Mouse (Mus musculus): Measurements from ENCODE around the gene Tmed9. TPM values are rescaled to one million over a fixed set of nuclear protein-coding genes. Genes with fewer than 3 reads are reported as not detected.
A peak's percentile ranks its signal among the peaks of the same experiment; 100 is the strongest.
"Not testable (repeated sequence)": the region's sequence is repeated elsewhere in the genome, so short reads cannot be mapped to it uniquely, and the experiment has no call there.

Gene Tmed9
- polyA plus RNA-seq, 1 experiment from 2014 or later: 167 TPM

DNA sequence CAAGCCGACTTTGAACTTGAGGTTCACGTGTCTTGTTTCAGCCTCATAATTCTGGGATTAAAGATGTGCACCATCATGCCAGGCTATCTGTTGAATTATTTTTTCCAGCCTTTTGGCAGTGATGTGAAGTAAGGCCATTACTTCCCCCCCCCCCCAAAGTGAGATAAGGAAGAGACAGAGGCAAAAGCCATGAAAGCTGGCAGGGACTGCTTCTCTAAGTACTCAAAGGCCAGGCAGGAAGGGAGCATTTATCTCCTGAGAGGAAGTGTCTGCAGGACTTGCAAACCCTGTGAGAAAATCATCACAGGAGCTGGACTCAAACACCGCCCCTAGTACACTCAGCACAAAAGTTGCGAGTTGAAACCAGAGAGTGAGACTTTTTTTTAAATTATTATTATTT is 45.8 kb downstream of the Tmed9 start:
- no peak for ATAC-seq (ENCODE audit: insufficient read depth, low FRiP score)
- Histone ChIP-seq H3K27ac (ENCODE audit: low read length) (no peak overlapping the region), H3K4me1 (ENCODE audit: control insufficient read depth, insufficient read depth, low read length) (peaks cover 10% of the 10 kb centered on the region), H3K27me3 (ENCODE audit: control insufficient read depth, insufficient read depth, low read length) (no peaks in the 10 kb centered on the region), H3K9me3 (replicated peaks; ENCODE audit: control insufficient read depth, low read length) (no peaks in the 10 kb centered on the region), H3K9ac (ENCODE audit: low read length) (no peak overlapping the region), H3K4me2 (ENCODE audit: low read depth, low read length) (no peak overlapping the region), H3K36me3 (ENCODE audit: control insufficient read depth, insufficient read depth, low read length) (no peaks in the 10 kb centered on the region), H3K4me3 (replicated peaks; ENCODE audit: low read length) (no peak overlapping the region)
- WGBS: 87% methylated on average over 4 of the region's 4 CpGs

DNA sequence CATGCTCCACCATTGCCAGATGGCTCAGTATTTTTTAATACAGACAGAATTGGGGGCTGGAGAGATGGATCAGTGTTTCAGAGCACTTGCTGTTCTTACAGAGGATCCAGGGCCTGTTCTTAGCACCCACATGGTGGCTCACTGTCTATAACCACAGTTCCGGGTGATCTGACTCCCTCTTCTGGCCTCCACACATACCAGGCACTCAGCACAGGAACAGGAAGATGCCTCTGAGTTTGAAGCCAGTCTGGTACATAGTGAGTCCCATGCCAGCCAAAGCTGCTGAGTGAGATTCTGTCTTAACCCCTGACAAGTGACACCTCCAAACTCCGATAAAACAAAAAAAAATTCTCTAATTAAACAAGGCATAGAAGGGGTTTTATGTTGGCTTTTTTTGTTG is 46.7 kb downstream of the Tmed9 start:
- H3K4me2 ChIP-seq (ENCODE audit: low read depth, low read length): no peak overlapping the region
- WGBS: 82% methylated on average over 2 of the region's 2 CpGs
- H3K36me3 ChIP-seq (ENCODE audit: control insufficient read depth, insufficient read depth, low read length): no peaks in the 10 kb centered on the region
- peaks cover 10% of the 10 kb centered on the region for H3K4me1 ChIP-seq (ENCODE audit: control insufficient read depth, insufficient read depth, low read length)
- H3K27me3 ChIP-seq (ENCODE audit: control insufficient read depth, insufficient read depth, low read length): no peaks in the 10 kb centered on the region
- H3K9me3 ChIP-seq (replicated peaks; ENCODE audit: control insufficient read depth, low read length): no peaks in the 10 kb centered on the region
- no peak overlapping the region for H3K27ac ChIP-seq (ENCODE audit: low read length)
- no peak overlapping the region for H3K9ac ChIP-seq (ENCODE audit: low read length)
- H3K4me3 ChIP-seq (replicated peaks; ENCODE audit: low read length): no peak overlapping the region
- no peak for ATAC-seq (ENCODE audit: insufficient read depth, low FRiP score)

DNA sequence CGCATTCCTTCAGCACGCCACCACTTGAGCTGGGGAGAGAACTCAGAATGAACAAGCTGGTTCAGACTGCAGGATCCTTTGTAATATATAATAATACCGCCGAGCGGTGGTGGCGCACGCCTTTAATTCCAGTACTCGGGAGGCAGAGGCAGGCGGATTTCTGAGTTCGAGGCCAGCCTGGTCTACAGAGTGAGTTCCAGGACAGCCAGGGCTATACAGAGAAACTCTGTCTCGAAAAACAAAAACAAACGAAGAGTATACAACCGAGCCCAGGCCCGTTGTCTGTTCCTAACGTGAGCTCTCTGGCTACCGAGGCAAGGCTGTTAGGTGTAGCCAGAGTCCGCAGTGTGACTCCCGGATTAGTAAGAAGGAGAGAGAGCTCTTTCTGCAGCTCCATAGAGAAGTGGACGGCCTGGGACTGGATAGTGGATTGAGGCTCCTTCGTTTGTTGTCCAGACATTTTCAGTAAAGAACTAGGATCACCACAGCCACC is 48.7 kb downstream of the Tmed9 start:
- H3K4me3 ChIP-seq (replicated peaks; ENCODE audit: low read length): peak overlapping the region; percentile 86
- not testable (repeated sequence) for H3K9me3 ChIP-seq (replicated peaks; ENCODE audit: control insufficient read depth, low read length); H3K27me3 ChIP-seq (ENCODE audit: control insufficient read depth, insufficient read depth, low read length); H3K36me3 ChIP-seq (ENCODE audit: control insufficient read depth, insufficient read depth, low read length)
- 15% methylated on average over 20 of the region's 20 CpGs for WGBS
- peak overlapping the region; percentile 63 for H3K4me2 ChIP-seq (ENCODE audit: low read depth, low read length)
- peak; percentile 39; the same call in 1 of the 2 replicates for ATAC-seq (ENCODE audit: insufficient read depth, low FRiP score)
- peak overlapping the region; percentile 89 for H3K9ac ChIP-seq (ENCODE audit: low read length)
- peaks cover 13% of the 10 kb centered on the region for H3K4me1 ChIP-seq (ENCODE audit: control insufficient read depth, insufficient read depth, low read length)
- H3K27ac ChIP-seq (ENCODE audit: low read length): peak overlapping the region; percentile 90

DNA sequence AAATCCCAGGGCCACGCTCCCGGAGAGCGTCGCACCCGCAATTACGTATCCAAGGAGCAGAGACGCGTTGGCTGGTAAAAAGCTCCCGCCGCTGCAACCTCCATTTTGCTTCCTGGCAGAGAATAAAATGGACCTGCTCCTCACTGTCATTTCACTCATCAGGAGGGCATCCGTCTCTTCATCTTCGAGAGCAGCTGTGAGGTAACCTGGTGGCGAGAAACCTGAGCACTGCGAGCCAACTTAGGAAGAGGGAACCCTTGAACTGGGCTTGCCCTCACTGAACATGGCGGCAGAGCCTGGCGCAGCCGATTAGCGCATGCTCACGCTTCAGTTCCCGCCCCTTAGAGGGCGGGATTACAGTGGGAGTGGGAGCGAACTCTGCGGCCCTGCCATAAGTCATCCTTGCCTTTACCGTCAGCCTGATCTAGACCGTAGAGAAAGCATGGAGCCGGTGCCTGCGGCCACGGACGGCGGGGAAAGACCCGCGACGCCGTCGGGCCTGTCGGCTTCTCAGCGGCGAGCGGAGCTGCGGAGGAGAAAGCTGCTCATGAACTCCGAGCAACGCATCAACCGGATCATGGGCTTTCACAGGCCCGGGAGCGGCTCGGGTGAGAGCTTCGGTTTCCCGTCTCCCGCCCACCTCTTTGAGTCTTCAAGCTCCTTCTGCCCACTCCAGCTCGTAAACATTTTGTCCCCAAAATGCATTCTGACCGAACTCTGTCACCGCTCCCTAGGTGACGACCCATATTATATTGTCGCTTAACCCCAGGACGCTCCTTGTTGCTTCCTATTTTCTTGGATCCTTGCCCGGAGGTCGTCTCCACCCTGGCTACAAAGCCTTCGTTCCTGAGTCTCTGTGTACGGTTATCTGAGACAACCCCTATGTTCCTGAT is 49.4 kb downstream of the Tmed9 start, which contains the start of gene Caml:
Gene Caml (plus strand): TSS at position 357 of the 893 bp plus-strand sequence.
- Histone ChIP-seq H3K27ac (ENCODE audit: low read length) (peak within 1 kb of the TSS; percentile 90), H3K4me3 (replicated peaks; ENCODE audit: low read length) (peak within 1 kb of the TSS; percentile 86), H3K36me3 (ENCODE audit: control insufficient read depth, insufficient read depth, low read length) (no peaks in the 10 kb centered on the region), H3K9me3 (replicated peaks; ENCODE audit: control insufficient read depth, low read length) (no peaks in the 10 kb centered on the region), H3K4me1 (ENCODE audit: control insufficient read depth, insufficient read depth, low read length) (peaks cover 13% of the 10 kb centered on the region), H3K4me2 (ENCODE audit: low read depth, low read length) (peak within 1 kb of the TSS; percentile 93), H3K27me3 (ENCODE audit: control insufficient read depth, insufficient read depth, low read length) (no peaks in the 10 kb centered on the region), H3K9ac (ENCODE audit: low read length) (peak within 1 kb of the TSS; percentile 89)
- peak; percentile 98 for ATAC-seq (ENCODE audit: insufficient read depth, low FRiP score)
- WGBS: under 1% methylated on average over 59 of the region's 59 CpGs

DNA sequence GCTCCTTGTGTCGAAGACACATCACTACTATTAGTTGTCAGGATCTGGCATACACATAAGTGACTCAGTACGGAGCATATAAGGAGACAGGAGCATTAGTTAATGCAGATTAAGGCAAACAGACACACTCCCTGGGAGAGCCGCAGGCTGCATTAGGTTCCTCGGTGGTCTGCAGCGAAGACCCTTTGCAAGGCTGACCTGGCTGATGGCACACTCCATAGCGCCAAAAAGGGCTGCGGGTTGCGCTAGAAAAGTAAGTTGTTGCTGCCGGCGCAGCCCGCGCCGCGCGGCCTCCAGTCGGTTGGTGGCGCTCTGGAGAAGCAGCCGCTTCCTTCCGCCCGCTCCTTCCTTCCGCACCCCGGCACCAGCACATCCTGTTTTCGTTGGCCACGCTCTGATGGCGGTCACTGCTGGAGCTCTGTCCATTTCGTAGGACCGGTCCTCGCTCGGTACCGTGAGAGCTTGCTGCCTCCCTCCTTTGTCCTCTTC is 61.2 kb downstream of the Tmed9 start, which contains the start of gene Ddx46:
Gene Ddx46 (plus strand): TSS at position 389 of the 489 bp plus-strand sequence.
- Histone ChIP-seq H3K27me3 (ENCODE audit: control insufficient read depth, insufficient read depth, low read length) (no peaks in the 10 kb centered on the region), H3K4me1 (ENCODE audit: control insufficient read depth, insufficient read depth, low read length) (peaks cover 14% of the 10 kb centered on the region; the same call in 1 of the 2 replicates), H3K9me3 (replicated peaks; ENCODE audit: control insufficient read depth, low read length) (no peaks in the 10 kb centered on the region), H3K27ac (ENCODE audit: low read length) (peak within 1 kb of the TSS; percentile 11), H3K36me3 (ENCODE audit: control insufficient read depth, insufficient read depth, low read length) (peaks cover 9% of the 10 kb centered on the region; the same call in 1 of the 2 replicates), H3K4me3 (replicated peaks; ENCODE audit: low read length) (peak within 1 kb of the TSS; percentile 68), H3K9ac (ENCODE audit: low read length) (peak within 1 kb of the TSS; percentile 86), H3K4me2 (ENCODE audit: low read depth, low read length) (peak within 1 kb of the TSS; percentile 91)
- WGBS: 6% methylated on average over 30 of the region's 30 CpGs
- ATAC-seq (ENCODE audit: insufficient read depth, low FRiP score): peak; percentile 88; the same call in 1 of the 2 replicates

DNA sequence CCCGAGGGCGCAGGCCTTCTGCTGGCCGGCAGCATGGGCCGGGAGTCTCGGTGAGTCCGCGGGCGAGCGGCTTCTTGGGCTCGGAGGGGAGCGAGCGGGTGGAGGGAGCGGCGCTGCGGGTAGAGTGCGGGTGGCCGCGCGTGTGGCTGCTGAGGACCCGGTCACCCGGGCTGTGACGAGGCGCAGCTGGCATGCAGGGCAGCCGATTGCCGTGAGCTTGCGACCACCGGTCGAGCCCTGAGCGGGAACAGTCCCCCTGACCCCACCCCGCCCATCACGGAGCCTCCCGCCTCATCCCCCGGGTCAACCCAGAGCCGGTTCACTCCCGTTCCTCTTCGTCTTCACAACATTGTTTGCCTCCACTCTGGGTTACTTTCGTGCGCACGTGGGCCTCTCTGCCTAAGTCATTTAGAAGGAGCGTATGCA is 61.6 kb downstream of the Tmed9 start:
- peak; percentile 43; the same call in 1 of the 2 replicates for ATAC-seq (ENCODE audit: insufficient read depth, low FRiP score)
- Histone ChIP-seq H3K4me3 (replicated peaks; ENCODE audit: low read length) (peak overlapping the region; percentile 68), H3K9me3 (replicated peaks; ENCODE audit: control insufficient read depth, low read length) (no peaks in the 10 kb centered on the region), H3K27me3 (ENCODE audit: control insufficient read depth, insufficient read depth, low read length) (no peaks in the 10 kb centered on the region), H3K4me2 (ENCODE audit: low read depth, low read length) (peak overlapping the region; percentile 91), H3K4me1 (ENCODE audit: control insufficient read depth, insufficient read depth, low read length) (peaks cover 14% of the 10 kb centered on the region; the same call in 1 of the 2 replicates), H3K36me3 (ENCODE audit: control insufficient read depth, insufficient read depth, low read length) (peaks cover 9% of the 10 kb centered on the region; the same call in 1 of the 2 replicates), H3K9ac (ENCODE audit: low read length) (peak overlapping the region; percentile 86), H3K27ac (ENCODE audit: low read length) (peak overlapping the region; percentile 11; the same call in 1 of the 2 replicates)
- under 1% methylated on average over 38 of the region's 40 CpGs for whole genome bisulfite sequencing

DNA sequence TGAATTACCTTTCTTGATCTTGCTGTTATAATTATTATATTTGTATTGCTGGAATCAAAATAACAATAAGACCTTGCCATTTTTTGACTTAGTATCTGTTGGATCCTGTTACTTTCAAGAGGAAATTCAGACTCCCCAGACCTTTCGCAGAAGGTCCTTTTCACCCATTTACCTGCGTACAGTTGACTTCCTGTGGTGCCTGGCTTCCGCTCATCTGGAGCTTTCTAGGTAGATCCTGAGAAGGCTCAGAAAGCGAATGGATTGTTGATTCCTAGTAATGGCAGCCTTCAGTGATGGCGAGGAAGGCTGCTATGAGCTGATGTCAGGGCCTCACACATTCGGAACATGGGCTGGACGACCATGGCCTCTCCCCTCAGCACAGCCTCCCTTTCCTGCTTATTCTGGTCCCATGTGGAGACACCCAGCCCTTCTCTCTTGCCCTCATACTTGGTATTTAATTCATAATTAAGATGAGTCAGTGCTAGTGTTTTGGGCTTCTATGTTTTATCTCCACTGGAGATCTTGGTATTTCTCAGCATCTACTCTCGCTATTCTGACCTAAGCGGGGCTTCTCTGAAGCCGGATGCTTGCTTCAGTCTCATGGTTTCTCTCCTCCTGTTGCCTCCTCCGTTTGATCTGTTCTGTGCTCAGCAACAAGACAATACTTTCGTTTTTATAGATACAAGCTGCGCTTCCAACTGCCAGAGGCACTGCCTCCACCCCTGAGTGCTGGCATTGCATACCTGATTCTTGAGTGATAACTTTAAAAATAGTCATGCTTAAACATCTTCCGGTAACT is 62.9 kb downstream of the Tmed9 start:
- peaks cover 14% of the 10 kb centered on the region; the same call in 1 of the 2 replicates for H3K4me1 ChIP-seq (ENCODE audit: control insufficient read depth, insufficient read depth, low read length)
- 0 out of 2 replicates have a peak, but pooled peaks cover 5% of the 10 kb centered on the region for H3K36me3 ChIP-seq (ENCODE audit: control insufficient read depth, insufficient read depth, low read length)
- no peaks in the 10 kb centered on the region for H3K9me3 ChIP-seq (replicated peaks; ENCODE audit: control insufficient read depth, low read length)
- no peak for ATAC-seq (ENCODE audit: insufficient read depth, low FRiP score)
- H3K4me2 ChIP-seq (ENCODE audit: low read depth, low read length): peak overlapping the region; percentile 91; the same call in 1 of the 2 replicates
- no peak overlapping the region for H3K4me3 ChIP-seq (replicated peaks; ENCODE audit: low read length)
- 88% methylated on average over 14 of the region's 14 CpGs for WGBS
- H3K27me3 ChIP-seq (ENCODE audit: control insufficient read depth, insufficient read depth, low read length): no peaks in the 10 kb centered on the region
- H3K9ac ChIP-seq (ENCODE audit: low read length): no peak overlapping the region
- no peak overlapping the region for H3K27ac ChIP-seq (ENCODE audit: low read length)

DNA sequence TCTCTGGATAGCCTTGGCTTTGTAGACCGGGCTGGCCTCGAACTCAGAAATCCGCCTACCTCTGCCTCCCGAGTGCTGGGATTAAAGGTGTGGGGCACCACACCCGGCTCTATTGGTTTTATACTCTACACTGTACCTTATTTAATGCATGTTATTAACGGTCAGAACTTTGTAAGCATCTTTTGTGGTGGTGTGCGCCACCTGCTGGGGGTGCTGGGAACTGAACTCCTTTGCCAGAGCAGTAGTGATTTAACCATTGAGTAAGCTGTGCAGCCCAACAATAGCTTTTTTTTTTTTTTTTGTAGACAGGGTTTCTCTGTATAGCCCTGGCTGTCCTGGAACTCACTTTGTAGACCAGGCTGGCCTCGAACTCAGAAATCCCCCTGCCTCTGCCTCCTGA is 66.9 kb downstream of the Tmed9 start:
- H3K36me3 ChIP-seq (ENCODE audit: control insufficient read depth, insufficient read depth, low read length); H3K9me3 ChIP-seq (replicated peaks; ENCODE audit: control insufficient read depth, low read length); H3K4me3 ChIP-seq (replicated peaks; ENCODE audit: low read length); H3K27ac ChIP-seq (ENCODE audit: low read length); ATAC-seq (ENCODE audit: insufficient read depth, low FRiP score); H3K4me2 ChIP-seq (ENCODE audit: low read depth, low read length); H3K27me3 ChIP-seq (ENCODE audit: control insufficient read depth, insufficient read depth, low read length); H3K9ac ChIP-seq (ENCODE audit: low read length): not testable (repeated sequence)
- peaks cover 14% of the 10 kb centered on the region; the same call in 1 of the 2 replicates for H3K4me1 ChIP-seq (ENCODE audit: control insufficient read depth, insufficient read depth, low read length)
- 42% methylated on average over 8 of the region's 8 CpGs for WGBS

All from stomach, embryonic 16.5 days (tissue).